Mouse (Mus musculus): Measurements from ENCODE around the gene Zswim3.
"Not testable (repeated sequence)": the region's sequence is repeated elsewhere in the genome, so short reads cannot be mapped to it uniquely, and the experiment has no call there.

Zswim3 gene

GRCm38 (mm10) chr2:164855572-164855971 is 50.7 kb downstream of the Zswim3 start:
- in situ Hi-C loops (cut with MboI, MseI), result not testable (repeated sequence)

DNA sequence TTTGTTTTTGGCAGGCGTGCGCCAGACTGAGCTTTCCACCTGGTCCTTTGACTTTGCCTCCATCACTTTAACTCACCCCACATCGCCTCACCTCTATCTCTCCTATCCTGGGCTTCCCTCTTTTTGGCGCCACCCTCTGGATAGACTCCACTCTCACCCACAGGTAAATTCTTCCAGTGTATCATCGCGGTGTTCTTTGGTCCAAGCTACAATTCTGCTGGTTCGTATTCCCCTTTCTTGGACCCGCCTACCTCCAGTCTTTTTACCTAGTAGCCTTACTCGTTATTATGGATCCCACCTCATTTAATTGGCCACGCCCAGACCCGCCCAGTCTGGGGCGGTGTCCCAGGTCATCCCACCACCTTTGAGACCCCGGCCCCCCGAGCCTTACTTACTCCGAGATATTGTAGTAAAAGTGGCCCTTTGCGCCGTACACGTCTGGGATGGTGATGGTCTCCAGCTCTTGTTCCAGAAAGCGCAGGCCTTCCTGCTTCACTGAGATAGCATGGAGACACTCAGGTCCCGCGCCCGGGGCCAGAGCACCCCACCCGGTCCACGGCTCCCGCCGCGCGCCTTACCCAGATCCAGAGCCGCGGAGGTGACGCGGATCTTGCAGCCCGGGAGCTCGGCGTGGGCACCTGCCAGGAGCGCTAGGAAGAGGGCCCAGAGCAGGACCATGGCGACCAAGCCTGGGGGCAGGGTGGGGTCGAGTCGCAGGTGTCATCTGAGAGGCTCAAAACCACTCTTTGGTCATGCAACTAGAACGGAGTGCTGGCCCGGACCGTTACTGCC is 51.6 kb downstream of the Zswim3 start:
- in situ Hi-C loops (cut with MboI, MseI), result no loop called here

- in situ Hi-C loops (cut with MboI, MseI), result no loop called here
Measured at GRCm38 (mm10) chr2:164857101-164857821, 52.4 kb downstream of the Zswim3 start, which contains the start of gene Pltp. TSS of gene Pltp (minus strand) at chr2:164857711.

DNA sequence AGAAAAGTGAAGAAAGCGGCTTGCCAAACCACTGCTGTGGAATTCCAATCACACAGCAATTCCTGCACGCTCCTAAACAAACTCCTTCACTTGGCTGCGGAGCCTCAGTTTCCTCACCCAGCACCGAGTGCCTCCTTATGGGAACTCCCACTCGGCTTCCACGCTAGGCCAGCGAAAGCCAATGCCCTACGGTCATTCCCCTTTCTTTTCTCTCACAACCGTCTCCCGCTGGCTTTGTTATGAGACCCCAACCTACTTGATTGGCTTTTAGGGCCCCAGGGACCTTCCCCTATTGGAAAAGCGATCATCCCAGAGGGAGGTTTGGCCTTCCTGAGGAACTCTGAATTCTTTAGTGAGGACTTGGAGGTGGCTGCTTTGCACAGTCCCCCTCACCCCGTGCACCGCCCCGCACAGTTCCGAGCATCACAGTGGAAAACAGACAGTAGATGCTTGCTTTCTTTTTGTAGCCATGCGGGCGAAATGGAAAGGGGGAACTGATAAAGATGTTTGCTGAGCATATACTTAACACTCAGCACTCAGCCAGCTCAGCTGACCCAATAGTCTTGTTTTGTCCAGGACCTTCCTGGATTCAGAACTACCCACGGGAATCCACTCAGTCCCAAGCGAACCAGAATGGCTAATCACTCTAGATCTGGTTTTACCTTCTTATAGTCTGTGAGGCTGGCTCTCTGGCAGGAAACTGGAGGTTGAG is 53.1 kb downstream of the Zswim3 start:
- in situ Hi-C loops (cut with MboI, MseI), result no loop called here

- in situ Hi-C loops (cut with MboI, MseI), result no loop called here
Measured at GRCm38 (mm10) chr2:164859155-164859554, 54.3 kb downstream of the Zswim3 start.

DNA sequence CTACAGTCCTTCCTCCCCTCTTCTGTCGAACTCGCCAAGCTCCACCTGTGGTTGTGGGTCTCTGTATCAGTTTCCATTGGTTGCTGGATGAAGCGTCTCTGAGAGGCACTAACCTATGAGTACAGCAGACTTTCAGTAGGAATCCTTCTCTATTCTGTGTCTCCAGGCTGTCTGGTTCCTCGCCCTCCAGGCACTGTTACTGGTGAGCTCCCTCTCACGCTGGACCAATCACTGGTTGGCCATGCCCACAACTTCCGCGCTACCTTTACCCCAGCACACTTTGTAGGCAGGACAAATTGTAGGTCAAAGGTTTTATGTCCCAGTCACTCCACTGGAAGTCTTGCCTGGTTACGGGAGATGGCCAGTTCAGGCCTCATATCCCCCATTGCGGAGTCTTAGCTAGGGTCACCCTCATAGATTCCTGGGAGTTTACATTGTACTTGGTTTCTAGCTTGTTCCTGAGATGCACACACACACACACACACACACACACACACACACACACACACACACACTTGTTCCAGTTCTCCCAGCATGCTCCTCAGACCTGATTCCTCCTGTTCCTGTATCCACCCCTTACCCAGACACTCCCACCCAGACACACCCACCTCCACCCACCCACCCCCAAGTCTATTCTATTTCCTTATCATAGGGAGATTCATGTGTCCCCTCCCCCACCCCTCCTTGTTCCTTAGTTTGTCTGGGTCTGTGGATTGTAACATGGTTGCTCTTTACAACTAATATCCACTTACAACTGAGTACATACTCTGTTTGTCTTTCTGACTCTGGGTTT is 54.9 kb downstream of the Zswim3 start:
- in situ Hi-C loops (cut with MboI, MseI), result no loop called here

DNA sequence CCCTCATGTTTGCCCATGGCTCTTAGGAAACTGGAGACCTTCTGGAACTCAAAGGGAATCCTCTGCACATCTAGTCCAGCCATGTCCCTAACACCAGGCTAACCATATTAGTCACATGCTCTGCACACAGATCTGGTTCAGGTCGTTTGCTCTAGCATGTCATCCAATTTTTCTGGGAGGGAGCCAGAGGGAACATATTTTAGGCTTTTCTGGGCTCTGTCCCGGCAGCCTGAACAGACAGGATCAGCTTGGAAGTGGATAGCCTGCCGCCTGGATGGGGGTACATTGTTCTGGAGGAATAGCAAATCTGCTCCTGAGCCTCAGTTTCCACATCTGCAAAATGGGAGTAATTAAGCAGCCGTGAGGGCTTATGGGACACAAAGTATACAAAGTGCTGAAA is 56.2 kb downstream of the Zswim3 start:
- in situ Hi-C loops (cut with MboI, MseI), result no loop called here

GRCm38 (mm10) chr2:164862179-164862861 is 57.4 kb downstream of the Zswim3 start:
- in situ Hi-C loops (cut with MboI, MseI), result no loop called here

DNA sequence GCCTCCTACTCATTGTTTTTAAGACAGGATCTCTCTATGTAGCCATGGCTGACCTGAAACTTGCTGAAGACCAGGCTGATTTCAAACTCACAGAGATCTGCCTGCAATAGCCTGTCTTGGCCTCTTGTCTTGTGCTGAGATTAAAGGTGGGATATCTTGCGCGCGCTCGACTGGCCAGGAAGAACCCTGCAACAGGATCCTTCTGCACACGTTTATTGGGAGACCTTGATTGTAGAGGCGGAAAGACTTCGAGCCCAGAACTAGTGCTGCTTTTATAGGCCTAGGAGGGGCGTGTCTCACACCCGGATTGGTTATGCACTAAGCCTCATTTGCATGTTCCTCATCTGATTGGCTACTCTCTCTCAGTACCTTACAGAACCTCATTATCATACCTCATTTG is 58.5 kb downstream of the Zswim3 start:
- in situ Hi-C loops (cut with MboI, MseI), result not testable (repeated sequence)

DNA sequence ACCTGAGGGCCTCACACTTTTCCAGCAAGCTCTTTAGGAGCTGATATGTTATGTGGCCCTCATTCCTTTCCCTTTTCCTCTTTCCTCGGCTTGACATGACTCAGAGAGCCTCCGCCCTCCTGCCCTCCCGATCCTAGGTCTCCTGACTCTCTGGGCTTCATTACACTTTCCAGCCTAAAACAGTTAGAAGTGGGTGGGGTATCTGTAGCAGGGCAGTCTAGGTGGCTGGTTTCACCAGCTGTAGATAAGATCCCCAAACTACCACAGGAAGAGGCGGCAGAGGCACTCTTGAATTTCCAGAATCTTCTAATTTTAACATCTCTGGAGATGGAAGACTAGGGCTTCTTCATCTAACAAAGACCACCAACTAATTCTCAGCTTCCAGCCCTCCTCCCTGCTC is 59.7 kb downstream of the Zswim3 start:
- in situ Hi-C loops (cut with MboI, MseI), result no loop called here

GRCm38 (mm10) chr2:164866741-164867551 is 62.0 kb downstream of the Zswim3 start:
- in situ Hi-C loops (cut with MboI, MseI), result no loop called here

- in situ Hi-C loops (cut with MboI, MseI), result no loop called here
Measured at GRCm38 (mm10) chr2:164867566-164867965, 62.7 kb downstream of the Zswim3 start.

DNA sequence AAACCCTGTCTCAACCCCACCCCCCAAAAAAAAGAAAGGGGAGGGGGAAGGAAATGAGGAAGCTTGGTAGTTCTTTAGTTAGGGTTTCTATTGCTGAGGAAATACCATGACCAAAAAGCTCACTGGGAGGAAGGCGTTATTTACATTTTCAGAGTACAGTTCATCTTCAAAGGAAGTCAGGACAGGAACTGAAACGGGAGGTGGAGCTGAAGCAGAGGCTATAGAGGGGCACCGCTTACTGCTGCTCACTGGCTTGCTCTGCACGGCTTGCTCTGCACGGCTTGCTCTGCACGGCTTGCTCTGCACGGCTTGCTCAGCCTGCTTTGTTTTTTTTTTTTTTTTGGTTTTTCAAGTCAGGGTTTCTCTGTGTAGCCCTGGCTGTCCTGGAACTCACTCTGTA is 63.6 kb downstream of the Zswim3 start:
- in situ Hi-C loops (cut with MboI, MseI), result no loop called here
